In the genomic region with DNA sequence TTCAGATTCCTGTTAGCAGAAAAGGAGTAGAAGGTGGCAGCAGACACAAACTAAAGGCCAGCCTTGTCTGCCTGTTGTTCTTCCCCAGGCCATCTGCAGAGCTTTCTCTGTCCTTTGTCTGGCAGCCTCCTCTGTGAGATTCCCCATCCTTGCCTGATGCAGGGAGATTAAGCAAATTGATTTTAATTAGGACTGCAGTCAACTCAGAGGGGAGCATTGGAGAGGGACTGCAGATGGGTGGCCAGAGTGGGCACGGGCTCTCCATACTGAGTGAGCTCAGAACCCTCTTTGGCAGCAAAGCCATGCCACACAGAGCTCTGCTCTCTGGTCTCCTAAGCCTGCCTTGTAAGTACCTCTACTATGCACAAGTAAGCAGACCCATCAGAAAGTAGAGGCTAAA, we compare ENCODE assay signal across 23 mouse cellular contexts.
DNase-seq lines count a peak whose midpoint lies in the region; ATAC-seq and TF ChIP-seq lines count a peak whose summit lies in the region.
"Had no signal": no experiment of that assay in that cellular context is flagged by ENCODE, and none has a peak within 500 bp of the region (broad histone marks: within the 10 kb centered on the region; RNA-seq: fewer than 3 reads in every experiment).

No protein-coding gene starts in this region.

- no peak for TF ChIP-seq CTCF in brain, embryonic 14.5 days (IDR thresholded peaks at IDR 0.05; ENCODE audit: borderline replicate concordance, extremely low read depth, insufficient read depth, insufficient read length)
- TF ChIP-seq CTCF in stomach, postnatal 0 days (IDR thresholded peaks at IDR 0.05; ENCODE audit: low read depth): no peak

- no peak overlapping the region for H3K9ac ChIP-seq in midbrain, embryonic 13.5 days (replicated peaks)
- H3K9ac ChIP-seq in stomach, postnatal 0 days (ENCODE audit: low read length): no peak overlapping the region

- peaks cover 9% of the 10 kb centered on the region for H3K4me1 ChIP-seq in midbrain, embryonic 13.5 days (replicated peaks)
- no peaks in the 10 kb centered on the region for H3K4me1 ChIP-seq in stomach, postnatal 0 days (replicated peaks; ENCODE audit: control insufficient read depth, insufficient read depth)
- H3K4me1 ChIP-seq: megakaryocyte, embryonic 14.5 days had no signal

- no peaks in the 10 kb centered on the region for H3K27me3 ChIP-seq in midbrain, embryonic 13.5 days
- no peaks in the 10 kb centered on the region for H3K27me3 ChIP-seq in stomach, postnatal 0 days (ENCODE audit: control insufficient read depth, insufficient read depth, low read length)

- H3K4me3 ChIP-seq in midbrain, embryonic 13.5 days (replicated peaks): no peak overlapping the region
- H3K4me3 ChIP-seq in stomach, postnatal 0 days (ENCODE audit: low read depth, low read length): no peak overlapping the region
- H3K4me3 ChIP-seq: left cerebral cortex, adult 2 months; megakaryocyte, embryonic 14.5 days; myocyte had no signal

- DNase-seq in frontal cortex, postnatal 14 days (ENCODE audit: low spot score in 2 of 2): no peak
- peak; percentile 31 for DNase-seq in MN1 (ENCODE audit: low spot score)
- peak; percentile 72 for DNase-seq in brain, embryonic 14.5 days (ENCODE audit: low read depth)
- no peak for DNase-seq in stomach, postnatal 0 days (ENCODE audit: low spot score)
- DNase-seq: adrenal gland, adult 2 months; B cell, adult 2 months; cerebellum, adult 9-11 months; heart, postnatal 14 days; kidney, adult 8-10 months; kidney, postnatal 36 days; layer of hippocampus, adult 9-11 months; lung, adult 18-20 months; right cerebral cortex, postnatal 14 days; spleen, adult 18-20 months; thymus, adult 2 months had no signal

- ATAC-seq in frontal cortex, adult (ENCODE audit: low TSS enrichment): peak; percentile 16; the same call in 1 of the 2 replicates
- ATAC-seq in midbrain, embryonic 13.5 days: peak; percentile 55; the same call in 1 of the 2 replicates
- ATAC-seq in inflammation-experienced regulatory T-cells, adult 6 months: no peak
- ATAC-seq in stomach, postnatal 0 days (ENCODE audit: low FRiP score, low TSS enrichment): no peak

- H3K9me3 ChIP-seq in midbrain, embryonic 13.5 days: 0 out of 2 replicates have a peak, but pooled peaks cover 3% of the 10 kb centered on the region
- H3K9me3 ChIP-seq in stomach, postnatal 0 days (ENCODE audit: control insufficient read depth, low read length): no peaks in the 10 kb centered on the region

- WGBS in midbrain, embryonic 13.5 days: 14% methylated on average over 1 of the region's 1 CpGs
- 79% methylated on average over 1 of the region's 1 CpGs for WGBS in stomach, postnatal 0 days

- peak overlapping the region; percentile 14; the same call in 1 of the 2 replicates for H3K27ac ChIP-seq in midbrain, embryonic 13.5 days
- H3K27ac ChIP-seq in stomach, postnatal 0 days (replicated peaks): no peak overlapping the region
- H3K27ac ChIP-seq: left cerebral cortex, adult 2 months had no signal

- TF ChIP-seq EP300 in stomach, postnatal 0 days (optimal IDR thresholded peaks at IDR 0.05): no peak

- H3K4me2 ChIP-seq in midbrain, embryonic 13.5 days (replicated peaks): no peak overlapping the region
- H3K4me2 ChIP-seq in stomach, postnatal 0 days (replicated peaks; ENCODE audit: low read depth): no peak overlapping the region
- H3K4me2 ChIP-seq: heart, embryonic 11.5 days; liver, embryonic 11.5 days had no signal

- H3K36me3 ChIP-seq in midbrain, embryonic 13.5 days: no peaks in the 10 kb centered on the region
- H3K36me3 ChIP-seq in stomach, postnatal 0 days (ENCODE audit: control insufficient read depth, insufficient read depth, low read length): no peaks in the 10 kb centered on the region

- TF ChIP-seq POLR2A in brain, embryonic 14.5 days (IDR thresholded peaks at IDR 0.05; ENCODE audit: borderline replicate concordance, extremely low read depth, insufficient read depth, insufficient read length, poor library complexity, severe bottlenecking): no peak

Comparison
In these comparisons a context has a peak if more than half of its experiments do, and no peak if none do; other contexts are left out.
1. ATAC-seq: peak in frontal cortex, adult (single experiment) and midbrain, embryonic 13.5 days (single experiment); none in inflammation-experienced regulatory T-cells, adult 6 months (single experiment) and stomach, postnatal 0 days (single experiment).
2. DNase-seq: peak in MN1 (single experiment) and brain, embryonic 14.5 days (single experiment); none in frontal cortex, postnatal 14 days (0 of 2) and stomach, postnatal 0 days (single experiment).